Mouse (Mus musculus): ENCODE results near the gene Adipor2.

DNA sequence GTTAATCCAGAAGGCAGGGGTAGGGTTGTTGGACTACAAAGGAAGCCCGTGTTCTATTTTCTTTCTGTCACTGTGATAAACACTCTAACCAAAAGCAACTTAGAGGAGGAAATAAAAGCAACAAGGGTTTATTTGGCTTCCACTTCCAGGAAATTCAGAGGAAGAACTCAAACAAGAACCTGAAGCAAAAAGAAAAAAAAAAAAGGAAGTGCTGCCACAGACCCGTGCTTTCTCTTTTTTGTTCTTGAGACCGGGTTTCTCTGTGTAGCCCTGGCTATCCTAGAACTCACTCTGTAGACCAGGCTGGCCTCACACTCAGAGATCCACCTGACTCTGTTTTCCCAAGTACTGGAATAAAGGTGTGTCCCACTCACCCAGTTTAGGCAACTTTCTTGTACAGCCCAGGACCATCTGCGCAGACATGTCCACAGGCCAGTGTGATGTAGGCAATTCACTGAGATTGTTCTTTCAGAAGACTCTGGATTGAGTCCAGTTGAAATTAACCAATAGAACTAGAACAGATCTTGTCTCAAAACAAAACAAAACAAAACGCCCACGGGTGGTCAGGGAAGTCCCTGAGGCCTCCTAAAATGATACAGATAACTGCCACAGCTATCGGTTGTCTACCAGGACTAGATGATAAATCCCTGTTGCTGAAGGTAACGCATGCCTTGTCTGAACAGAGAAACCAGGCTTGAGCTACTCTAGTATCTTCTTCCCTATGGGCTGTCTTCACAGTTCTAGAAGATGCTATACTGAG lies 15.8 kb downstream of the Adipor2 start:
- TF ChIP-seq CTCF (IDR thresholded peaks at IDR 0.05; ENCODE audit: extremely low read depth, insufficient read depth, insufficient read length, insufficient replicate concordance) (no peak), POLR2A (IDR thresholded peaks at IDR 0.05; ENCODE audit: low read depth, low read length) (no peak)

Data from spleen, adult 2 months (tissue).